Mouse (Mus musculus) thymus, postnatal 10 days (tissue): ENCODE results near the gene Nox1.

ENCODE experiments used
- DNase-seq, 2 experiments: peaks; one replicate each; pipeline ENCODE4 v3.0.0; 2021; ENCODE audit warnings: low spot score in 2 of 2

Gene Nox1

DNA sequence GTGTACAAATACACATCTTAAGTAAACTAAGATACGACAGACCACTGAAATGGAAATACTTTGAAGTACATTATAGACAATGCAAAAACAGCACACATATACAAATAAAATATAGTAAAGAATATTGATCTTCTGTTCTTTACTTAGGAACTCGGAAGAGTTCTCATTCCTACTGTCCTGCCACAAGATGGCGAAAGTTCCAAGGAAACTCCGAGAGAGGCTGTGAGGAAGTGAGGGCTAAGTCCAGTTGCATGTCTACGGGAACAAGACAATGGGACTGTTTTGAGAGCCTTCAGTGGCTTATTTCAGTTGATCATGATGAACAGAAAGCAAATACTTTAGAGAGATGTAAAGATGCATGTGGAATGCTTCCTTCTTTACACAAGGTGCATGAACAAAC, 89.5 kb downstream of the Nox1 start:
- no peak for DNase-seq

DNA sequence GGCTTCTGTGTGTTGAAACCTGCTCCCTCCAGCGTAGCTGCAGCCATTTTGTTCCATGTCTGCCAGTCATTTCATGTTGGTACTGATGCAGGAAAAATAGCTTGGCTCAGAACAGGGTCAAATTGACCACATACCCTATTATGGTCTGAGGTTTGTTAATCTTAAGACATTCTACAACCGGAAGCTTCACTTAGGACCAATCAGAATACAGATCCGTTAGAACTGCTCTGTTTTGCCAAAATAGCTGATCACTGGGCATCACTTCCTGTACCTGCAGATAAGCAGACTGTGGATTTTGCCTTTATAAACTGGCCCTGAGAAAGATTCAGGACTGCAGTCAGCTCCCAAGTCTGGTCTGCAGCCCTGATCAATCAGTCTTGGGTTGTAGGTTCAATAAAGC, 93.2 kb downstream of the Nox1 start:
- DNase-seq, result no peak

DNA sequence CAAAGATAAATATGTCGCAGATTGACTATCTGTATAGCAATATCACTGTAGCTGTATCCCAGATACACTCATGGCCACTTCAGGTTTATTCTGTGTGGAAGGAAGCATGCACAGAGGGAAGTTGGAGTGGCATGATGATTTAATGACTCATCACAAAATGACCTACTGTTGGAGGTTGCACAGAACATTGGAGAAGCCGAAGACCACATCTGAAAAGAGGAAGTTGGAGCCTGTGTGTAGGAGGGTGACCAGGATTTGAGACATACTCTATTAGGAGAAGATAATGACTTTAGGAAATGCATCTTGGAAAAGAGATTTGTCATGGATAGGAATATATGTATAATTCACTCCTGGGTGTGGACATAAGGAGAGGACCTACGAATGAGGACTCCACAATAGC, 105.3 kb downstream of the Nox1 start:
- no peak for DNase-seq

GRCm38 (mm10) chrX:134111767-134112166, 110.0 kb downstream of the Nox1 start:
- no peak for DNase-seq

GRCm38 (mm10) chrX:134102641-134103040, 119.1 kb downstream of the Nox1 start:
- no peak for DNase-seq

DNA sequence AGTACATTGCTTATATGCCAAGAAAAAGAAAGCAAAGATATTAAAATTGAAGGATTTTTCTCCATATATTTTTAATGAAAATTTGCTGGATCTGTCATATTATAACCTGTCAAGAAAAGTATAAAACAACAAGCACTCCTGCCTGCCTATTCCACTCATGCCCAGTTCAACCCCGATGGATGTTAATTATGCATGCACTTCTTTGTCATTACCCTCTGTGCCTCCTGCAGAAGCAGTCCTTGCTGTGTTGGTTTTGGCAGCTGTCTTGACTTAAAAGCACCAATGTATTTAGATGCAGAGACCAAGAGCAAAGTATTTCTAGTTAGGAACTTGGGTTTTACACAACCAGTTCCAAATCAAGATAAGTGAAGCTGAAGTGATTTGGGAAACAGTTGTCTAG, 136.3 kb downstream of the Nox1 start:
- no peak for DNase-seq

DNA sequence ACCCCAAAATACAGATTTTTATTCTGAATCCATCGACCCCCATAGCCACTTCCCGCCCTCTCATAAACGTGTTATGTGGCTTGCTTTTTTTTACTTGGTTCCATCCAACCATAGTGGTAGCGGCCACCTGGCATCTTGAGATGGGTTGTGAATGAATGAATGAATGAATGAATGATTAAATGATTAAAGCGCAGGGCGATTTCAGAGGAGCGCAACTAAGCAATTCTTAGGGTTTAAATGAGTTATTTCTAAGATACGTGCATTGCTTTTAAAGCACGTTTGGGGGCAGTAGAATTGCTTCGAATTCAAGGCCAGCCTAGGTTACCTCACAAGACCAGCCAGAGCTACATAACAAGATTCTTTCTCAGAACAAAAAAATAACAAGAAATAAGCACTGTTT, 162.0 kb downstream of the Nox1 start:
- peak in 1 of 2 experiments; percentile 3 for DNase-seq

DNA sequence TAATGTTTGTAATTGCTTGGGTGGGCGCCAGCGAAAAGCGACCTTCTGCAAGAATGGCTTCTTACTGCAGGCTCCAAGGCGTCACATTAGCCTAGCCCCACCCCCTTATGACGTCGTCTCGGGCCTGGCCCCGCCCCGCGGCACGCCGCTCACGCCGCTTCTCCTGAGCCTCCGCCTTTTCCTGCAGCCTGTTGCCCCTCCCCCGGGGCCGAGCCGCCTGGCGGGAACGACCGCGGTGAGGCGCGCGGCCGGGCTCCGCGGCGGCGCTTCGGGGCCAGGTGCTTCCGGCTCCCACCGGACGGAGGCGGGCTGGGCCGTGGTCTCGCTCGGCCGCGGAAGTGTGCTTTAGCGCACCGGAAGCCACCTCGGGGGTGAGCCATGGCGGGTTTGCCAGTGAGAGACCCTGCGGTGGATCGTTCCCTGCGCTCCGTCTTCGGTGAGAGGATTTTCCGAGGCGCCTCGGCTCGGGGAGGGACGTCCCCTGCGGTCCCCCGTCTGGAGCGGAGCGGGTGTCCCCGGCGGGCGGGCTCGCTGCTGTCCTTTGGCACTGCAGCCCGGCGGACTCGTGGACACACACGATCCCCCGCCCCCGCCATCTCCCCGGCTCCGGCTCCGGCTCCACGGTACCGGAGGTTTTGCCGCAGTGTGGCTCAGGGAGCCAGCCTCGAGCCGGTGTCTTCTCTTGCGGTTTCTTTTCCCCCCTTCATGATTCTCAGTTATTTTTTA, 162.6 kb downstream of the Nox1 start, which contains the start of gene Cstf2:
Cstf2 (plus strand) TSS at position 201 of the 726 bp plus-strand sequence.
- DNase-seq, result peak; percentile 92 to 93

DNA sequence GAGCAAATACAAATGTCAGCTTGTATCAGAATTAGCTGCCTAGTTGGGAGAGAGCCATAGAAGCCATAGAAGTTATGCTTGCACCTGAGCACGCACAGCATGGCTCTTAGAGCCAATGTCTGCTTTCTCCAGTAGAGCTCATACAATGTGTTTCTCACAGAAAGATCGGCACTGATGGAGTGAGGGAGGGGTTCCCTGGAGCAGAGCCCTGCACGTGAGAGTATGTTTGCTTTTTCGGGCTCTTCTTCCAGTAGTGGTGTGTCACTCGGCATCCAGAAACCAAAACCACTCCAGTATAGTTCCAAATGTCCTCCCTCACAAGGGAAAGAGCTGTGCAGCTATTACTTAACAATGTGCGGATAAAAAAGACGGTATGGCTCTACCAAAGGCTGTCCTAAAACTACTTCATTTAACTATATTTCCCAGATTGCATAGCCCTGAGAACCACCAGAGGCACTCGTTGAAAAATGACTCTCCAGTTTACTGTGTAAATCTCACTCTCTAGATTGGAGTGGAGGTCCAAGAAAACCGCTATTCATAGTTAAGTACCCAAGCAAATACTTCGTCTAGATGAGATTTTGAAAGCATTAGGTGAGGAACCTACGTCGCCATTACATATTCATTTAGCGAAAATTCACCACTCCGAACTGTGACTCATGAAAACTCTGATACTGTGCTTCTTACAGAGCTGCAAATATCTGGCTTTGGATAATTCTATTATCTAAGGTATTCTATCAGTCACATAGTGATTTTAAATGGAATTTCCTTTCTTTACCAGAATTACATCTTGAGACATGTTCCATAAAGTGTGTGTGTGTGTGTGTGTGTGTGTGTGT, 163.5 kb downstream of the Nox1 start:
- no peak for DNase-seq

- no peak for DNase-seq
Measured at GRCm38 (mm10) chrX:134056897-134057296, 164.9 kb downstream of the Nox1 start.

DNA sequence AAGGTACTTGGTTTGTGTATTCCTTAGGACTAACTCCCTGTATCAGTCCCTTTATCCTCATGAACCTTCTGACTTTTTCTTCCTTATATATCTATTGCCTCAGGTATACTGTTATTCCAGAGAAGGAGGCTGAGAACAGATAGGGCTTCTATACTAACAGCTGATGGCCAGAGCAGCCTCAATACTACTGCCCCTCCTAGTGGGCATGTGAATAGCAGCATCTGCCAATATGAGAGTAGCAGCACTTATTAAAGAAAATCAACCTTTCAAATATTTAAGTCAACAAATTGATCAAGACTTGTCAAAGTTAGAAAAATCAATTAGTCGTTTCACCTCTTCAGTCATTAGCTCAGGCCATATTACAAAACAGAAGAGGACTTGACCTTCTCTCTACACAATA, 172.8 kb downstream of the Nox1 start:
- no peak for DNase-seq
